Mouse (Mus musculus): ENCODE measurements around the gene Ppil2.
A peak's percentile ranks its signal among the peaks of the same experiment; 100 is the strongest.

DNA sequence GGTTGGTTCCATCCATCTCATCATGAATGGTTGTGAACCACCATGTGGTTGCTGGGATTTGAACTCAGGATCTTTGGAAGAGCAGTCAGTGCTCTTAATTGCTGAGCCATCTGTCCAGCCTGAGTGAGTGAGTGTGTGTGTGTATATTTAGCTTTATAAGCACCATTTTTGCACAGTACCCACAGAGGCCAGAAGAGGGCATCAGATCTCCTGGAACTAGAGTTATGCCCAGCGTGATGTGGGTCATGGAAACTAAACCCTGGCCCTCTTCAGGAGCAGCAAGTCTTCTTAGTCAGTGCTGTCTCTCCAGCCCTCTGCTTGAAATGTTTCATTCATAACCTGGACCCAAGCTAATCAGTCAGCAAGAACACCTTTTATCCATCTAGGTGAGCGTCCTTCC lies 34.8 kb downstream of the Ppil2 start:
- TF ChIP-seq CTCF (IDR thresholded peaks at IDR 0.05; ENCODE audit: low read depth) (peak; percentile 23; the same call in 1 of the 2 replicates), EP300 (optimal IDR thresholded peaks at IDR 0.05) (no peak)
